Mouse (Mus musculus) heart, embryonic 10.5 days (tissue): ENCODE results near the gene Cpt1a. TPM values are rescaled to one million over a fixed set of nuclear protein-coding genes. Genes with fewer than 3 reads are reported as not detected.

Source experiments
- DNase-seq: peaks from one replicate; pipeline ENCODE4 v3.0.0-alpha.2; 2017; ENCODE audit warnings: low spot score
- H3K27ac ChIP-seq: fragments of 300-500 bp; sonication (generic); 2 replicates; pipeline ENCODE4 v1.5.1; 2016; ENCODE audit warnings: mild to moderate bottlenecking
- H3K27me3 ChIP-seq: fragments of 300-500 bp; sonication (generic); 2 replicates; pipeline ENCODE4 v1.6.1; 2016; ENCODE audit warnings: mild to moderate bottlenecking; ENCODE audit not compliant: poor library complexity, insufficient read depth, severe bottlenecking
- H3K36me3 ChIP-seq: fragments of 300-500 bp; sonication (generic); 2 replicates; pipeline ENCODE4 v1.6.1; 2016; ENCODE audit warnings: mild to moderate bottlenecking, moderate library complexity
- H3K4me1 ChIP-seq: fragments of 300-500 bp; sonication (generic); 2 replicates; pipeline ENCODE4 v1.6.1; 2016; ENCODE audit warnings: mild to moderate bottlenecking
- H3K4me3 ChIP-seq: fragments of 300-500 bp; sonication (generic); 2 replicates; pipeline ENCODE4 v1.5.1; 2016; ENCODE audit warnings: mild to moderate bottlenecking, moderate library complexity
- H3K9me3 ChIP-seq: fragments of 300-500 bp; sonication (generic); 2 replicates; pipeline ENCODE4 v1.6.1; 2016; ENCODE audit warnings: mild to moderate bottlenecking, moderate library complexity
- WGBS: fragments of 180-500 bp; shearing (Covaris S2); methylation state at CpG from one replicate; pipeline ENCODE4 v1.1.7; 2016; 5-methylcytosine and 5-hydroxymethylcytosine counted together
- polyA plus RNA-seq: library from polyadenylated mRNA; unstranded; fragments of >200 nt; fragmentation: Nextera tagmentation; extraction: Ambion mirVana; gene quantifications from 2 replicates; pipeline ENCODE4 v1.2.1, GENCODE M21; 2016

The Cpt1a gene
- 7.1 and 12.5 TPM in 2 replicates for polyA plus RNA-seq

- Histone ChIP-seq H3K9me3 (no peaks in the 10 kb centered on the region), H3K27me3 (peaks cover 19% of the 10 kb centered on the region; the same call in 1 of the 2 replicates), H3K36me3 (no peaks in the 10 kb centered on the region), H3K4me3 (peak within 1 kb of the TSS; percentile 65), H3K27ac (peak within 1 kb of the TSS; percentile 76), H3K4me1 (peaks cover 37% of the 10 kb centered on the region)
- WGBS = 3% methylated on average over 26 of the region's 26 CpGs
- DNase-seq = peak; percentile 81
Measured at GRCm38 (mm10) chr19:3322261-3322969, at the start of gene Cpt1a. Gene Cpt1a, plus strand, starts transcription at chr19:3322334.

- DNase-seq = peak; percentile 65
- peaks cover 98% of the 10 kb centered on the region for H3K36me3 ChIP-seq
Measured at GRCm38 (mm10) chr19:3273331-3273730, 48.8 kb upstream of the Cpt1a start.

GRCm38 (mm10) chr19:3275744-3276365 is 46.3 kb upstream of the Cpt1a start:
- no peaks in the 10 kb centered on the region for H3K4me1 ChIP-seq
- H3K36me3 ChIP-seq = peaks cover 94% of the 10 kb centered on the region
- 88% methylated on average over 3 of the region's 3 CpGs for WGBS
- no peaks in the 10 kb centered on the region for H3K27me3 ChIP-seq
- no peak overlapping the region for H3K27ac ChIP-seq
- H3K4me3 ChIP-seq = no peak overlapping the region
- H3K9me3 ChIP-seq = no peaks in the 10 kb centered on the region
- peak; percentile 66 for DNase-seq

More at GRCm38 (mm10) chr19:3273331-3273730, 48.8 kb upstream of the Cpt1a start:
- no peak overlapping the region for H3K27ac ChIP-seq
- no peaks in the 10 kb centered on the region for H3K9me3 ChIP-seq
- WGBS = 87% methylated on average over 9 of the region's 9 CpGs
- H3K27me3 ChIP-seq = no peaks in the 10 kb centered on the region
- H3K4me1 ChIP-seq = no peaks in the 10 kb centered on the region
- no peak overlapping the region for H3K4me3 ChIP-seq

GRCm38 (mm10) chr19:3281886-3282285 is 40.2 kb upstream of the Cpt1a start:
- Histone ChIP-seq H3K27ac (peak overlapping the region; percentile 88; the same call in 1 of the 2 replicates), H3K36me3 (peaks cover 57% of the 10 kb centered on the region), H3K4me3 (peak overlapping the region; percentile 78), H3K9me3 (no peaks in the 10 kb centered on the region), H3K4me1 (peaks cover 15% of the 10 kb centered on the region), H3K27me3 (no peaks in the 10 kb centered on the region)
- WGBS = 65% methylated on average over 4 of the region's 4 CpGs
- no peak for DNase-seq

- Histone ChIP-seq H3K27ac (peak within 1 kb of the TSS; percentile 88), H3K4me1 (peaks cover 15% of the 10 kb centered on the region), H3K27me3 (no peaks in the 10 kb centered on the region), H3K36me3 (peaks cover 57% of the 10 kb centered on the region), H3K4me3 (peak within 1 kb of the TSS; percentile 78), H3K9me3 (no peaks in the 10 kb centered on the region)
- peak; percentile 96 for DNase-seq
- WGBS = under 1% methylated on average over 49 of the region's 49 CpGs
Measured at GRCm38 (mm10) chr19:3282572-3283467, 39.3 kb upstream of the Cpt1a start, which contains the start of the genes Mrpl21 and Ighmbp2. Gene Mrpl21, plus strand, starts transcription at chr19:3282901. Gene Ighmbp2, minus strand, starts transcription at chr19:3283017.

GRCm38 (mm10) chr19:3289006-3289405 is 33.1 kb upstream of the Cpt1a start:
- H3K27ac ChIP-seq = no peak overlapping the region
- peaks cover 68% of the 10 kb centered on the region for H3K36me3 ChIP-seq
- H3K4me1 ChIP-seq = no peaks in the 10 kb centered on the region; the same call in 1 of the 2 replicates
- DNase-seq = no peak
- WGBS = 97% methylated on average over 1 of the region's 1 CpGs
- H3K27me3 ChIP-seq = no peaks in the 10 kb centered on the region
- H3K9me3 ChIP-seq = no peaks in the 10 kb centered on the region
- no peak overlapping the region for H3K4me3 ChIP-seq

GRCm38 (mm10) chr19:3292028-3292427 is 30.1 kb upstream of the Cpt1a start:
- WGBS = 54% methylated on average over 2 of the region's 2 CpGs
- Histone ChIP-seq H3K36me3 (peaks cover 46% of the 10 kb centered on the region), H3K4me1 (no peaks in the 10 kb centered on the region), H3K27me3 (no peaks in the 10 kb centered on the region), H3K9me3 (no peaks in the 10 kb centered on the region), H3K27ac (no peak overlapping the region), H3K4me3 (no peak overlapping the region)
- DNase-seq = no peak

- Histone ChIP-seq H3K4me1 (no peaks in the 10 kb centered on the region), H3K9me3 (no peaks in the 10 kb centered on the region), H3K36me3 (peaks cover 36% of the 10 kb centered on the region), H3K27ac (no peak overlapping the region), H3K27me3 (no peaks in the 10 kb centered on the region), H3K4me3 (no peak overlapping the region)
- no peak for DNase-seq
- 82% methylated on average over 1 of the region's 1 CpGs for WGBS
Measured at GRCm38 (mm10) chr19:3292993-3293392, 29.1 kb upstream of the Cpt1a start.

- DNase-seq = no peak
- WGBS = 77% methylated on average over 6 of the region's 6 CpGs
- H3K36me3 ChIP-seq = peaks cover 15% of the 10 kb centered on the region
- H3K9me3 ChIP-seq = no peaks in the 10 kb centered on the region; the same call in 1 of the 2 replicates
- H3K27ac ChIP-seq = no peak overlapping the region
- no peaks in the 10 kb centered on the region for H3K27me3 ChIP-seq
- H3K4me3 ChIP-seq = no peak overlapping the region
- no peaks in the 10 kb centered on the region for H3K4me1 ChIP-seq
Measured at GRCm38 (mm10) chr19:3295245-3295644, 26.9 kb upstream of the Cpt1a start.

GRCm38 (mm10) chr19:3297034-3297433 is 25.1 kb upstream of the Cpt1a start:
- Histone ChIP-seq H3K27ac (no peak overlapping the region), H3K9me3 (no peaks in the 10 kb centered on the region; the same call in 1 of the 2 replicates)

GRCm38 (mm10) chr19:3297775-3298174 is 24.4 kb upstream of the Cpt1a start:
- H3K4me3 ChIP-seq = no peak overlapping the region
- WGBS = 84% methylated on average over 7 of the region's 7 CpGs
- no peaks in the 10 kb centered on the region for H3K4me1 ChIP-seq

More at GRCm38 (mm10) chr19:3297034-3297433, 25.1 kb upstream of the Cpt1a start:
- Histone ChIP-seq H3K4me3 (no peak overlapping the region), H3K4me1 (no peaks in the 10 kb centered on the region), H3K27me3 (no peaks in the 10 kb centered on the region), H3K36me3 (no peaks in the 10 kb centered on the region; the same call in 1 of the 2 replicates)
- no peak for DNase-seq

GRCm38 (mm10) chr19:3304017-3304416 is 18.1 kb upstream of the Cpt1a start:
- Histone ChIP-seq H3K27ac (no peak overlapping the region), H3K9me3 (no peaks in the 10 kb centered on the region; the same call in 1 of the 2 replicates), H3K4me3 (no peak overlapping the region), H3K36me3 (no peaks in the 10 kb centered on the region), H3K4me1 (peaks cover 14% of the 10 kb centered on the region; the same call in 1 of the 2 replicates), H3K27me3 (no peaks in the 10 kb centered on the region)
- 76% methylated on average over 4 of the region's 4 CpGs for WGBS
- no peak for DNase-seq

More at GRCm38 (mm10) chr19:3297775-3298174, 24.4 kb upstream of the Cpt1a start:
- Histone ChIP-seq H3K9me3 (no peaks in the 10 kb centered on the region; the same call in 1 of the 2 replicates), H3K27me3 (no peaks in the 10 kb centered on the region), H3K27ac (no peak overlapping the region), H3K36me3 (no peaks in the 10 kb centered on the region)
- DNase-seq = no peak
